Mouse (Mus musculus): ENCODE measurements around the gene Tk1. TPM values are rescaled to one million over a fixed set of nuclear protein-coding genes. Genes with fewer than 3 reads are reported as not detected.
A peak's percentile ranks its signal among the peaks of the same experiment; 100 is the strongest.

Tk1 gene
- total RNA-seq (2021) = under 1 TPM; 0.60 to 0.94 TPM

DNA sequence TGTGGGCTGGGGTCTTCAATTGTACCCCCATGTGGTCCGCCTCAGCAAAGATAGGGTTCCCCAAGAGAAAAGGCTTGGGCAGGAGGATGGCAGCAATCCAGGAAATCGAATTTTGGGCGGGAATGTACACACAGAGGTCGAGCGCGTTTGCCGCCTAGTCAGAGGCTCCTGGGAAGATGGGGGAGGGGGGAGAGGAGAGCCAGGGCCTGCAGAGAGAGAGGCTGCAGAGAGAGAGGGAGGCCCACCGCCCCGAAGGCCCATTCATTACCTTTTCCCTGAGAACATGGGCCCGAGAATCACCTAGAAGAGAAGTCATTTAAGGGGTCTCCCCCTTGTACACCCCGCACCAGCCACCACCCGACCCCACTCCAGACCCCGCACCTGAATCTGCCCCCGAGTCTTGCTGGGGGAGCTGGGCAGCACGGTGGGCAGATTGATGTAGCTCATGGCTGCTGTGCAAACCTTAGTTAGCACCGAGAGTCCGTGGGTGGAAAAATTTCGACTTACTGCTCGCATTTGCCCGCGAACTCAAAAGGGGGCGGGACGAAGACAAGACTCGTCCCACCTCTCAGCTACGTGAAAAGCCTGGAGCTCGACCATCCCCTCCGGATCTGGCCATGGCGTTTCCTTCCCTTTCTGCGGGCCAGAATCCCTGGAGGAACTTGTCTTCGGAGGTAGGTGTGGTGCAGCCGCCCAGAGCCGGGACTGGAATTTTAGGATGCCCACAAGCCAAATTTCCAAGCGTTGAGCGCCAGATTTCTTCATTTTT is at the start of gene Tk1, which contains the start of gene Afmid:
Gene Tk1, minus strand, starts transcription at position 760 of the 769 bp plus-strand sequence.
Gene Afmid, plus strand, starts transcription at position 592 of the 769 bp plus-strand sequence.
- intact Hi-C loops (cut with DNase I) = loop anchor here (2.0 to 10.0 kb wide), 3 partner anchors 117 to 581 kb away; no protein-coding TSS in a partner anchor
- peak in 1 of 2 experiments; percentile 54 for DNase-seq (ENCODE audit: low spot score in 2 of 2)

DNA sequence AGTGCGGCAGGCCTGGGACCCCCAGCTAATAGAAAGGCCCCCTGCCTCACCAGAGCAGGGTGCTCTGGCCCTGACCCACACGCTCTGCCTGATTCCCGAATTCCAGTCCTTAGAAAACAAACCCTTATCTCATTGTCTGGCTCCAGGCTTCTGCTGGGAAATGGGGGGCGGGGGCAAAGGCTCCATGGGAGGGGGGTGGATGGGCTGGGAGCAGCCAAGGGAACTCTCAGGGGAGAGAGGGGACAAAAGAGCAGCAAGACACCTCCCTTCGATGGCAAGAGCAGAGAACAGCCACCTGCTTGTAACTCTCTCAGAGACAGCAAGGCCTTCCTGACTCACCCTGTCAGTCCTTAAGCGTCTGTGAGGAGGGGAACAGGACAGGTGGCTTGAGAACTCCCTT is 49.8 kb upstream of the Tk1 start:
- intact Hi-C loops (cut with DNase I) = no loop called here
- DNase-seq (ENCODE audit: low spot score in 2 of 2) = no peak

DNA sequence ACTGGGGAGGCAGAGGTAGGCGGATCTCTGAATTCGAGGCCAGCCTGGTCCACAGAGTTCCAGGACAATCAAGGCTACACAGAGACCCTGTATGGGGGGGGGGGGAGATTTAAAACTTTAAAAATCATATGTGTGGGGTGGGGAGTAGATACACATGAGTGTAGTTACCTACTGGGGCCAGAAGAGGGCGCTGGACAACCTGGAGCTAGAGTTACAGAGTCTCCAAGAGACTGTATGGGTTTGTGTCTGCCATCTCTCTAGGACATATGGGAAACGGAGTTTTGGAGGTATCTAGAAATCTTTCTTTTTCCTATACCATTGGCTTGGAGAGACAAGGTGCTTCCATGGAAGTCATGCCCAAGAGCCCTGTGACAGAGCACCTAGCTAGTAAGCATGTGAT is 48.5 kb upstream of the Tk1 start:
- intact Hi-C loops (cut with DNase I) = loop anchor here (5.0 kb wide), 1 partner anchor 348 kb away; no protein-coding TSS in a partner anchor
- no peak for DNase-seq (ENCODE audit: low spot score in 2 of 2)

DNA sequence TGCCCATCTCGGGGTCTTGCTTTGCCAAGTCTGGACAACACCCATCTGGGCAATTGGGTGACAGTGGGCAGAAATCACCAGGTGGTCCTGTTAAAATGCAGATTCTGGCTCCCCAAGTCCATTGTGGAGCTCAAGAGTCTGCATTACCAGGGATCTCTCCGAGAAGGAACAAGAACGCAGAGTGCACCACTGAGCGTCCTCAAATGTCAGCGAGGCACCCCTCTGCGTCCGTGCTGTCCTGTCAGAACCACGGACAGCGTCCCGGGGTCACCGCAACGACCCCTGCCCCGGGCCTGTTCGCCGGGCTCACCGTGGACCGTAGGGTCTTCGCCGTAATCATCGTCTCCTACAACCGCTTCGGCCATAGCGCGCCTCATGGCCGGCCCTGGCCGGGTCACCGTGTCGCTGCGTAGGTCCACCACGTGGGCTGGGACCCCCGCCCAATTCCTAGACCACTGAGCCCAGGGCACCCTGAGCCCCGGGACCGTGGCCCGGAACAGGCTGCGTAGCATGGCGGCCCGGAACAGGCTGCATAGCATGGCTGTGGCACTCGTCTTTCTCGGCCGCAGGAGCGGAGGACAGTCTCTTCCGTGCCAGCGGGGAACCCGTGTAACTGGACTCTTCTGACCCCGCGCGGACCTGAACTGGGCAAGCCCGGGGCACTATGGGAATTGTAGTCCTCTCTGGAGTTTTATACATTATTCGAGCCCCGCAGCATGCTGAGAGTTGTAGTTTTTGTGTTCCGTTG is 47.1 kb upstream of the Tk1 start, which contains the start of gene Tha1:
Gene Tha1, minus strand, starts transcription at position 621 of the 748 bp plus-strand sequence.
- intact Hi-C loops (cut with DNase I) = loop anchor here (2.0 to 5.0 kb wide), 2 partner anchors 96 to 349 kb away; no protein-coding TSS in a partner anchor
- DNase-seq (ENCODE audit: low spot score in 2 of 2) = peak; percentile 82 to 86

DNA sequence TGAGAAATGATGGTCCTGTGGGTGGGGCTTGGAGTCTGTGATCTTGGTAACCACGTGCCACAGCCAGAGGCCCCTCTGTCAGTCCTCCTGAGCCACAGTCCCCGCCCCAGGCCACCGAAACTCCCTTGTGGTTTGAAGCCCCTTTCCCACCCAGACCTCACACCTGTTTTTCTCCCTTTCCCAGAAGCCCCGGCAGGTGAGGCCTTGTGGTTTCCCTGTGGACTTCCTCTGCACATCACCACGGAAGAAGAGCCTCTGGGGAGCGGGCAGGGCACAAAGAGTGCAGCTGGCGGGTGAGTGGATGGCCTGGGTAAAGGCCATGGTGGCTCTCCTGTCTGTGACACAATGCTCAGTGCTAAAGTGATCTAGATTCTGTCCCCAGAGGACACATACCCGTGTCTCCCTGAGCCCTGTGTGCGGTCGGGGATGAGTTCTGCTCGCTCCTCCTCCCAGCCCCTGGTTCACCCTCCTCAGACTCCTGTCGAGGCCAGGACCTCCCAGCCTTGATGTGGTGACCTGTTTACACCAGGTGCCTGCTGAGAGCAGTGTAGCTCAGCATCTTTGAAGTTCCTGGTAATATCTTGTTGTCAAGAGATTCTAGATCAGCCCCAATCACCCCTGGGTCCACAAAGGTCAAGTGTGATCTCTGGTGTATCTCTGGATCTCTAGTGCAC is 46.2 kb upstream of the Tk1 start:
- DNase-seq (ENCODE audit: low spot score in 2 of 2) = no peak
- intact Hi-C loops (cut with DNase I) = loop anchor here (2.0 to 5.0 kb wide), 2 partner anchors 97 to 350 kb away; no protein-coding TSS in a partner anchor

GRCm38 (mm10) chr11:117871376-117871775 is 45.5 kb upstream of the Tk1 start:
- DNase-seq (ENCODE audit: low spot score in 2 of 2) = no peak
- intact Hi-C loops (cut with DNase I) = loop anchor here (5.0 kb wide), 1 partner anchor 351 kb away; no protein-coding TSS in a partner anchor

DNA sequence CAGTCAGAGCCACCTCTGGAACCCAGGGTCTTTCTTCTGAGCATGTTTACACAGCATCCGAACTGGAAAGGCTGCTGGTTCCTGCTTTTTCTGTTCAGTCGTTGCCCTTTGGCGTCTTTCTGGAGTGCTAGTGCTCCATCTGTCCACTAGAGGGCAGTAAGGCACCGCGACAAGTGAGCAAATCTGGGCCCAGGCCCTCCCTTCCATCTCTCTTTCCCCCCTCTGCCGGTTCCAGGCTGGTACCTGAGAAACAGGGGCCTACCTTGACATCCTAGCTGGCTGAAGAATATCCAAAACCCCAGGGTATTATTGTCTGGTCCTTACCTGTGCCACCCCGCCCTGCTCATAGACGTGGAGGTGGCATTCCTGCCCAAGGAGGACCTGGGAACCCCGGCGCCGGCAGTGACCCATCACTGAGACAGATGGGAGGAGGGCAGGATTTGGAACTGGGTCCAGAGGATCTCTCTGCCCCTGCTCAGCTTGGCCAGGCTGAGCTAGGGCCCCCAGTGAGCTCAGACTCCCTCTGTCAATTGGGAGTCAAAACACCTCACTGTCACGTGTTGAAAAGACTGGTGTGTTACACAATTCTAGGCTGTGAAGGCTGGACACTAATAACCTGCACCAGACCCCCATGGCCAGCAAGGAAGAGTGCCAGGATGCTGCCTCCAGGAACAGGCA is 44.9 kb upstream of the Tk1 start:
- peak; percentile 78 to 85 for DNase-seq (ENCODE audit: low spot score in 2 of 2)
- intact Hi-C loops (cut with DNase I) = loop anchor here (1.0 to 5.0 kb wide), 3 partner anchors 151 to 351 kb away; no protein-coding TSS in a partner anchor

GRCm38 (mm10) chr11:117865988-117866387 is 40.1 kb upstream of the Tk1 start:
- intact Hi-C loops (cut with DNase I) = no loop called here
- DNase-seq (ENCODE audit: low spot score in 2 of 2) = no peak

- intact Hi-C loops (cut with DNase I) = no loop called here
- DNase-seq (ENCODE audit: low spot score in 2 of 2) = no peak
These were observed 38.9 kb upstream of the Tk1 start for GRCm38 (mm10) chr11:117864805-117865204.

DNA sequence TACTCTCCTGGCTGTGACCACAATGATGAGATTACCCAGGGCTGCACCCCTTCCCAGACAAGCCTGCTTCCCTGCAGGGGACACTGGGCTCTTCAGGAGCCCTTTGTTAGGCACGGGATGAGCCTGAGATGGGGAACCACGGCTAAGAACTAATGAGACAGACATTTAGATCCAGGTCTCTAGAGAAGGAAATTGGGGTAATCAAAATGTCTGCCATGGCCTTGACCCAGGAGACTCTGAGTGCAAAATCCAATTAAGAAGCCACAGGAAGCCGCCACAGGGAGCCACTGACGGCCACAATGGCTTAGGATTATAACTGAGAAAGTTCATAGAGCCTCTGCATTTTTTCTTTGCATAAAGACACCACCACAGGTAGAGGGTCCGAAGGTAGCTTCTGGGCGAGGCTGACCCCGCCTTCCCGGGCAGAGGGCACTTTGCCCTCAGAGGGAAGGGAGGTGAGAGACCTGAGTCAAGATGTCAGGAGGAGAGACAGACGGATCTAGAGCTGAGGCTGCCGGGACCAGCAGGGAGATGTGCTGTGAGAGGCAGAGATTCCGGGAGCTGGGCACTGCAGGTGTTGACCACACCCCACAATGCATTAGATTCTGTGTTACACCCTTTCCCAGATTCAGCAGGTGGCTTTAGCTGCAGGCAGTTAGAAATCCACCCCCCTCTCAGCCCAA is 37.4 kb upstream of the Tk1 start:
- intact Hi-C loops (cut with DNase I) = no loop called here
- DNase-seq (ENCODE audit: low spot score in 2 of 2) = no peak

DNA sequence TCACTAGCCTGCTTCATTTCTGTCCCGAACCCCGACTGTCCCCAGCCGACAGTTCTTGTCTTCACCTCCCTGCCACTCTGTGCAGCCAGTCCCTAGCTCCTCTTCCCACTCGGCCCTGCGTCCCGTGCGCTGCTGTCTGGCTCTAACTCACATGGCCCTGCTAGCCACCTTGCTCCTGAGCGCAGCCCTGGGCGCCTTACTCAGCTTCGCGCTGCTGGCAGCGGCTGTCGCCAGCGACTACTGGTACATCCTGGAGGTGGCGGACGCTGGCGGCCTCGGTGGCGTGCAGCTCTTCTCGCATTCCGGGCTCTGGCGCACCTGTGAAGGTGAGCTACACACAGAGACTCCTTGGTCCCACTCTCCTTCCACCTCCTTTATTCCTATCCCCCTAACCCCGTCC is 34.7 kb upstream of the Tk1 start, which contains the start of gene Tmem235:
Gene Tmem235, plus strand, starts transcription at position 152 of the 400 bp plus-strand sequence.
- DNase-seq (ENCODE audit: low spot score in 2 of 2) = no peak
- intact Hi-C loops (cut with DNase I) = no loop called here

GRCm38 (mm10) chr11:117858392-117858791 is 32.5 kb upstream of the Tk1 start:
- intact Hi-C loops (cut with DNase I) = no loop called here
- DNase-seq (ENCODE audit: low spot score in 2 of 2) = no peak

DNA sequence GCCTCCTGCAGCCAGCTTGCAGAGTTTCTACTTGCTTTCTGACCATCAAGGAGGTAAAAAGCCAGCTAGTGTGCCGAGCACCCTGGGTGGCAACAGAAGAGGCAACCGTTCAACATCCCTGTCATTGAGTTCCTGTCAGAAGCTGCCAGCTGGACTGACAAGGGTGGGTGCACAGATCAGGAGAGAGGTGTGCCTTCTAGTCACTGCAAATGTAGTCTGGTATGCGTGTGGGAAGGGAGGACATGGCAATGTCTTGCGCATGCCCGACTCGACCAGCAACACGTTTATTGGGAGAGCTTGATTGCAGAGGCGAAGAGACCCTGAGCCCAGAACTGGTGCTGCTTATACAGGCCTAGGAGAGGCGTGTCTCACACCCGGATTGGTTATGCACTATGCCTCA is 31.6 kb upstream of the Tk1 start:
- intact Hi-C loops (cut with DNase I) = no loop called here
- DNase-seq (ENCODE audit: low spot score in 2 of 2) = no peak

DNA sequence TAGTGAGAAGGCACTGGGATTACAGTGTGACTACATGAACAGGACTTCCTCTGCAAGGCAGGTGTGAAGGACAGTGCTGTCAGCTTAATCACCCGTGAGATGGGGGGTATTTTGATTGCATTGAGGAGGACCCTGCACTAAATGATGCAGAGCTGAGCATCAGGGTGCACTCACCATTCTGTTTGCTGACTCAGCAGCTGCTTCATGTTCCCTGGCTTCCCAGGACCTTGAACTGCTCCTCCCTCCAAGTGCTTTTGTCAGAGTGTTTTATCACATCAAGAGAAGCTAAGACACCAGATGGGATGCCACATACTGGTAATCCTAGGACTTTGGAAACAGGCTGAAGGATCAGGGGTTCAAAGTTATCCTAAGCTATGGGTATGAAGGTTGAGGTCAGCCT is 30.1 kb upstream of the Tk1 start:
- no peak for DNase-seq (ENCODE audit: low spot score in 2 of 2)
- intact Hi-C loops (cut with DNase I) = no loop called here

DNA sequence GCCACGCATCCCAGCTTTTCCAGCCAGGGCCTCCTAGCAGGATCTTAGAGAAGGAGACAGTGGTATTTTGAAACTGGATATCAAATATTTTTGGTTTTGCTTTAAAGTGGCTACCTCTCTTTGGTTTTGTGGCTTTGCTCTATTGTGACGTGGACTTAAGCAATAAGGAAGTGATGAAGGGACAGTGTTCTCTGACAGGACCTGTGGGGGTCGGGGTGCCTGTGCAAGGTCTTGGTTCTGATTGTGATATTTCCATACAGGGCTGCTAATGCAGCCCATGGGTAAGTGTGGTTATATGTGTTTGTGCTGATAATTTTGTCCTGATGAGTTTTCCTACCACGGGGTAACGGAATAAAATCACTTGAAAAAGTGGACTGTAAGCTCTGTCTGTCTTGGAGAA is 29.5 kb upstream of the Tk1 start:
- no peak for DNase-seq (ENCODE audit: low spot score in 2 of 2)
- intact Hi-C loops (cut with DNase I) = no loop called here

DNA sequence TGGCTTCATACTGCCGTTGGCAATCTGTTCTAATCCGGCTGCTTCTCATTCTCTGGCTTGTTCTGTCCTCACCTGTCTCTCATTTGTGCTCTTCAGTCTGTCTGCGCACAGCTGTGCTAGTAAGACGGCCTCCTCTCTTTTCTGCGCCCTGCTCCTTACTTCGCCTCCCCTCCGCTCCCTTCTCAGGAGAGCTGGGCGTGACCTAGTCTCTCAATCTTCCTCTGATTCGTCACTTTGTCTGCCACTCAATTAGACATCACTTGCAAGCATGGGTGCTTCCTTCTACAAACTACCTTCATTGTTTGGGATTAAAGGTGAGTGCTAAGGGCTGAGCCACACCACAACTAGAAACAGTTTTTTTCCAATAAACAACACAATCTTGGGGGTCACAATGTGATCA is 28.3 kb upstream of the Tk1 start:
- no peak for DNase-seq (ENCODE audit: low spot score in 2 of 2)

DNA sequence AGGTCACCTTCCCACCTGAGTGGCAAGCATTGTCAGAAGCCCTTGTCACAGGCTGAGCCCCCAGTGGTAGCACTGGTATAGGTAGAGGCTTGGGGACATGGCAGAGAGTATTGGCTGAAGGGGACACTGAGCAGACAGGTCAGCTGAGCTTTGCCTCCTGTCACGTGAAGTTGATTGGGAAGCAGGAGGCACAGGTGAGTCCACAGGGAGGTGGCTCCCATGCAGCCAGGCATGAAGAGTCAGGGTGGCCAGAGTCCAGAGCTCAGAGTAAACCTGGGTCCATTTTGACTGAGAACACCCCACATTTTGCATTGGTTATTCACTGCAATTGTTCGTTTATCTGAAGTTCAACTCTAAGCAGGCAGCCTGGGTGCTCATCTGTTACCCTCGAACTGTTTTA is 27.0 kb upstream of the Tk1 start:
- intact Hi-C loops (cut with DNase I) = no loop called here
- DNase-seq (ENCODE audit: low spot score in 2 of 2) = no peak

More for the DNA sequence above, 28.3 kb upstream of the Tk1 start:
- intact Hi-C loops (cut with DNase I) = no loop called here

DNA sequence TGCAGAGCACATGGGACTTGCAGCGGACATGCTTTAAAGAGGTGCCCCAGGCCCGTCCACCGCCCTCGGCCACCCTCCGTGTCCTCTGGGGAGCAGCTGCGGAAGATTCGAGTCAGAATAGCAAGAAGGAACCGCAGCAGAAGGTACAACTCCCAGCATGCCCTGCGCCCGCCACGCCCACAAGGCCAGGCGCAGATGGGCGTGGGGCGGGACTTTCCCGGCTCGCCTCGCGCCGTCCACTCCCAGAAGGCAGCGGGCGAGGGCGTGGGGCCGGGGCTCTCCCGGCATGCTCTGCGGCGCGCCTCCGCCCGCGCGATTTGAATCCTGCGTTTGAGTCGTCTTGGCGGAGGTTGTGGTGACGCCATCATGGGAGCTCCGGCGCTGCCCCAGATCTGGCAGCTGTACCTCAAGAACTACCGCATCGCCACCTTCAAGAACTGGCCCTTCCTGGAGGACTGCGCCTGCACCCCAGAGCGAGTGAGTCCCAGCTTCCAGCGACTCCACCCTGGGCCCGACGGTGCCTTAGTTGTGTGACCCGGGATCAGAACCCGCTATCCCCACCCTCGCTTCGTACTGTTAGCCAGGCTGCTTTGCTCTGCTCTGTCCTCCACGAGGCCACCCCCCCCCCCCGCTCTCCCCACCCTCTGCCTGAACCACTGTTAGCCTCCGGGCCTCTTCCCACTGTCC is 23.2 kb upstream of the Tk1 start, which contains the start of gene Birc5:
Gene Birc5, plus strand, starts transcription at position 267 of the 687 bp plus-strand sequence.
- DNase-seq (ENCODE audit: low spot score in 2 of 2) = peak; percentile 96 to 97
- intact Hi-C loops (cut with DNase I) = no loop called here

Measured in left cerebral cortex, postnatal 25 days (tissue).